Mouse (Mus musculus): ENCODE results near the gene Nalcn. TPM values are rescaled to one million over a fixed set of nuclear protein-coding genes. Genes with fewer than 3 reads are reported as not detected.

The Nalcn gene
- polyA plus RNA-seq, 1 experiment from 2014 or later = 0.04 TPM

DNA sequence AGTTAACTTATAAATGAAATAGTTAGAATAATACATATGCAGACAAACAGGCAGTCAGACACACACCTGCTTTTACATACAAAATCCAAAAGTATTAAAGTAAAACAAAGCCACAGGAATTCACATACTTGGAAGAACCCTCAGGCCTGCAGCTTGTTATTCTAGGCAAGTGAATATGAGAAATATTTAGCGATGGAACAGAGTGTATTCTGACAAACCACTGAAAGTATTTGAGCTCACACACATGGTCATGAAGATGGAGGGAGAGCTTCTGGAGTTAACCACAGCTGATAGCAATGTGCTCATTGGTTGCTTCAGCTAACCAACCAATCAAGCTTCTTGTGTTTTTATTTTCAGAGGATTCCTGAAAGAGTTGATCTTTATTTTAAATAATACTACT is 93.9 kb downstream of the Nalcn start:
- Histone ChIP-seq H3K9me3 (replicated peaks; ENCODE audit: control insufficient read depth, low read length) (no peaks in the 10 kb centered on the region), H3K9ac (ENCODE audit: low read depth, low read length) (no peak overlapping the region), H3K4me2 (ENCODE audit: low read depth, low read length) (no peak overlapping the region), H3K27ac (ENCODE audit: low read length) (no peak overlapping the region), H3K27me3 (ENCODE audit: control insufficient read depth, insufficient read depth, low read depth, low read length) (no peaks in the 10 kb centered on the region), H3K4me1 (ENCODE audit: control insufficient read depth, low read depth, low read length) (no peaks in the 10 kb centered on the region), H3K4me3 (ENCODE audit: low read depth, low read length) (no peak overlapping the region), H3K36me3 (ENCODE audit: control insufficient read depth, insufficient read depth) (no peaks in the 10 kb centered on the region)
- no peak for ATAC-seq (ENCODE audit: low read depth)
- WGBS (ENCODE audit: insufficient replicate concordance) = 39% methylated on average over 1 of the region's 1 CpGs

GRCm38 (mm10) chr14:123531271-123531670 is 95.7 kb downstream of the Nalcn start:
- no peak overlapping the region for H3K4me2 ChIP-seq (ENCODE audit: low read depth, low read length)
- H3K9me3 ChIP-seq (replicated peaks; ENCODE audit: control insufficient read depth, low read length) = no peaks in the 10 kb centered on the region
- no peak for ATAC-seq (ENCODE audit: low read depth)
- no peak overlapping the region for H3K27ac ChIP-seq (ENCODE audit: low read length)
- 10% methylated on average over 1 of the region's 1 CpGs for WGBS (ENCODE audit: insufficient replicate concordance)
- H3K4me3 ChIP-seq (ENCODE audit: low read depth, low read length) = no peak overlapping the region
- no peaks in the 10 kb centered on the region for H3K36me3 ChIP-seq (ENCODE audit: control insufficient read depth, insufficient read depth)
- no peaks in the 10 kb centered on the region for H3K27me3 ChIP-seq (ENCODE audit: control insufficient read depth, insufficient read depth, low read depth, low read length)
- no peaks in the 10 kb centered on the region for H3K4me1 ChIP-seq (ENCODE audit: control insufficient read depth, low read depth, low read length)
- H3K9ac ChIP-seq (ENCODE audit: low read depth, low read length) = no peak overlapping the region

- Histone ChIP-seq H3K4me2 (ENCODE audit: low read depth, low read length) (no peak overlapping the region), H3K9me3 (replicated peaks; ENCODE audit: control insufficient read depth, low read length) (no peaks in the 10 kb centered on the region), H3K27ac (ENCODE audit: low read length) (no peak overlapping the region), H3K4me3 (ENCODE audit: low read depth, low read length) (no peak overlapping the region), H3K27me3 (ENCODE audit: control insufficient read depth, insufficient read depth, low read depth, low read length) (no peaks in the 10 kb centered on the region), H3K9ac (ENCODE audit: low read depth, low read length) (no peak overlapping the region), H3K4me1 (ENCODE audit: control insufficient read depth, low read depth, low read length) (no peaks in the 10 kb centered on the region), H3K36me3 (ENCODE audit: control insufficient read depth, insufficient read depth) (no peaks in the 10 kb centered on the region)
- no peak for ATAC-seq (ENCODE audit: low read depth)
Measured at GRCm38 (mm10) chr14:123529143-123529542, 97.8 kb downstream of the Nalcn start.

DNA sequence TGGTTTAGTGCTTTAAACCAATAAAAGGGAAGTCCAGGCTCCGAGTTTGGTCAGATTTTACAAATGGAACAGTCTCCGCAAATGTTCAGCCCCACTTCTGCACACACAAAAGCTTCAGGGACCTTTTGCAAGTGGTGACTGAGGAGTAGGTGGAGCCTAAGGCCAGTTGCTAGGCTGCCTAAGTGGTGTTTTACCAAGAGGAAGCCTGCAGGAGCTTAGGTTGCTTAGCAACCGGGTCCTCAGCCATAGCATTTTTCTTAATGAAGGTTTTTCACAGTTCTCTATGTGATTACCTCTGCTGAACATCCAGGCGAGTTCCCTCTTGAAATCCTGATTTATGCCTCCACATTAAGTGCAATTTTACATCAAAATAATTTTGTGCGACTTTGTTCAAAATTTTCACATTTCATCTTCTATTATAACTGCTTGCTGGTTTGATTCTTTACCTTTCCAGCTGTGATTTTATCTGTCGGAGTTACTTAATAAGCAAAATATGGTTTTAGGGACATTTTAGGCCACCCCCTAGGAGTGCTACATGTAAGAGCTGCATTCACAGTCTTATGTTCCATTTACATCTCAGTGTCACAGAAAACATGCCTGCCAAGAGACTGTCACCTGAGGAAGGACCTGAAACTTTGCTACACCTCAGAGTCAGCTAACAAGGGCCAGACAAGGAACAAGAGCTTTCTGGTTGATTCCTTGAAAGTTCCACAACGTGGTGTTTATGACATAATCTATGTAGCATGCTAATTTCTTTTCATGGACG is 113.4 kb downstream of the Nalcn start:
- H3K4me1 ChIP-seq (ENCODE audit: control insufficient read depth, low read depth, low read length) = no peaks in the 10 kb centered on the region
- no peaks in the 10 kb centered on the region for H3K9me3 ChIP-seq (replicated peaks; ENCODE audit: control insufficient read depth, low read length)
- 28% methylated on average over 8 of the region's 8 CpGs for WGBS (ENCODE audit: insufficient replicate concordance)
- H3K27me3 ChIP-seq (ENCODE audit: control insufficient read depth, insufficient read depth, low read depth, low read length) = no peaks in the 10 kb centered on the region
- no peaks in the 10 kb centered on the region for H3K36me3 ChIP-seq (ENCODE audit: control insufficient read depth, insufficient read depth)
- no peak overlapping the region for H3K4me2 ChIP-seq (ENCODE audit: low read depth, low read length)
- no peak for ATAC-seq (ENCODE audit: low read depth)
- H3K4me3 ChIP-seq (ENCODE audit: low read depth, low read length) = no peak overlapping the region
- H3K27ac ChIP-seq (ENCODE audit: low read length) = no peak overlapping the region
- H3K9ac ChIP-seq (ENCODE audit: low read depth, low read length) = no peak overlapping the region

- whole genome bisulfite sequencing (ENCODE audit: insufficient replicate concordance) = 38% methylated on average over 2 of the region's 2 CpGs
- no peak for ATAC-seq (ENCODE audit: low read depth)
- no peak overlapping the region for H3K4me2 ChIP-seq (ENCODE audit: low read depth, low read length)
Measured at GRCm38 (mm10) chr14:123512923-123513322, 114.0 kb downstream of the Nalcn start.

DNA sequence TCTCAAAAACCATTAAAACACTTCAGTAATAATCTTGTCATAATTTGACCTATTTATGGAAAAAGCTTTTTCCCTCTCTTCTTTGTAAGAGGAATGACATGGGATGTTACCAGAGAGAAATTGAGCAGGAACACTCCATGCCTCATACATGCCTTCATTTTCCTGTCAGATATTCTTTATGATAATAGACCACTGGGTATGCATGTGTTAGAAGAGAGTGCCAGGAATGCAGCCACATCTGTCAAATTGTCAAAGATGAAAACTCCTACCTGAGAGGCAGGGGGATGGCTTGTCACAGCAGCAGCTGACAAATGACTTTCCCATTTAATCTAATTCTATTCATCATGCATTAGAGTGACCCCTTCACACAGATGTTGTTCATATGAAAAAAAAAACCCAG is 131.4 kb downstream of the Nalcn start:
- no peak overlapping the region for H3K4me2 ChIP-seq (ENCODE audit: low read depth, low read length)
- H3K27me3 ChIP-seq (ENCODE audit: control insufficient read depth, insufficient read depth, low read depth, low read length) = no peaks in the 10 kb centered on the region
- H3K27ac ChIP-seq (ENCODE audit: low read length) = no peak overlapping the region
- no peaks in the 10 kb centered on the region for H3K36me3 ChIP-seq (ENCODE audit: control insufficient read depth, insufficient read depth)
- no peaks in the 10 kb centered on the region for H3K4me1 ChIP-seq (ENCODE audit: control insufficient read depth, low read depth, low read length)
- H3K4me3 ChIP-seq (ENCODE audit: low read depth, low read length) = no peak overlapping the region
- no peaks in the 10 kb centered on the region for H3K9me3 ChIP-seq (replicated peaks; ENCODE audit: control insufficient read depth, low read length)
- ATAC-seq (ENCODE audit: low read depth) = no peak
- no peak overlapping the region for H3K9ac ChIP-seq (ENCODE audit: low read depth, low read length)

More at GRCm38 (mm10) chr14:123512923-123513322, 114.0 kb downstream of the Nalcn start:
- H3K4me1 ChIP-seq (ENCODE audit: control insufficient read depth, low read depth, low read length) = no peaks in the 10 kb centered on the region
- H3K9me3 ChIP-seq (replicated peaks; ENCODE audit: control insufficient read depth, low read length) = no peaks in the 10 kb centered on the region
- no peak overlapping the region for H3K4me3 ChIP-seq (ENCODE audit: low read depth, low read length)
- no peaks in the 10 kb centered on the region for H3K36me3 ChIP-seq (ENCODE audit: control insufficient read depth, insufficient read depth)
- H3K9ac ChIP-seq (ENCODE audit: low read depth, low read length) = no peak overlapping the region
- no peak overlapping the region for H3K27ac ChIP-seq (ENCODE audit: low read length)
- no peaks in the 10 kb centered on the region for H3K27me3 ChIP-seq (ENCODE audit: control insufficient read depth, insufficient read depth, low read depth, low read length)

DNA sequence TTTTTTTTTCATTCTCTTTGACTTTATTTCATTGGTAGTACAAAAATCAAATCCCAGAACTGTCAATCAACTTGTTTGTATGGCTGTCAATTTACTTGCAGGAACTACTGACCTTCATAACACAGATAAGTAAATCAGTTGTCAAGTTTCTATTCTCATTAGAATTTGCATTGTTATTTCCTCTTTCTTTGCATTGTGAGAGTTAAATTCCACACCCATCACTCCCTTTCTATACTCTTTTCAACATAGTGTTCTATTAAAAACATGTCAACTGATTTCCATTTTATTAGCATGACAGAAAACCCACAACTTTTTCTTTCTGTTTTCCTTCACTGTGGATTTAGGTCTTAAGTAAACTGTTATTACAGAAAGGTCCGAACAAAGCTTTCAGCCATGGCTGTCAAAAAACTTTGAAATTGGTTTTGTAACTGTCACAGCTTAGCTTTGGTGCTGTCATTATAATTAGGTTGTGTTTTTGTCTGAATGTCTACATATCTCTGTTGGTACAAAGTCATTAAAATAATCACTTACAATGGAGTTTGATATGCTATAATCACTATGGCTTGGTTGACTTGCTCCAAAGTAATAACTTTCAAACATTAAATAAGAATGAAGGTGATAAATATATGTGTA is 138.3 kb downstream of the Nalcn start:
- Histone ChIP-seq H3K27ac (ENCODE audit: low read length) (no peak overlapping the region), H3K9ac (ENCODE audit: low read depth, low read length) (no peak overlapping the region), H3K36me3 (ENCODE audit: control insufficient read depth, insufficient read depth) (no peaks in the 10 kb centered on the region), H3K4me1 (ENCODE audit: control insufficient read depth, low read depth, low read length) (no peaks in the 10 kb centered on the region), H3K9me3 (replicated peaks; ENCODE audit: control insufficient read depth, low read length) (no peaks in the 10 kb centered on the region), H3K4me3 (ENCODE audit: low read depth, low read length) (no peak overlapping the region), H3K27me3 (ENCODE audit: control insufficient read depth, insufficient read depth, low read depth, low read length) (no peaks in the 10 kb centered on the region), H3K4me2 (ENCODE audit: low read depth, low read length) (no peak overlapping the region)
- WGBS (ENCODE audit: insufficient replicate concordance) = 44% methylated on average over 1 of the region's 1 CpGs
- no peak for ATAC-seq (ENCODE audit: low read depth)

DNA sequence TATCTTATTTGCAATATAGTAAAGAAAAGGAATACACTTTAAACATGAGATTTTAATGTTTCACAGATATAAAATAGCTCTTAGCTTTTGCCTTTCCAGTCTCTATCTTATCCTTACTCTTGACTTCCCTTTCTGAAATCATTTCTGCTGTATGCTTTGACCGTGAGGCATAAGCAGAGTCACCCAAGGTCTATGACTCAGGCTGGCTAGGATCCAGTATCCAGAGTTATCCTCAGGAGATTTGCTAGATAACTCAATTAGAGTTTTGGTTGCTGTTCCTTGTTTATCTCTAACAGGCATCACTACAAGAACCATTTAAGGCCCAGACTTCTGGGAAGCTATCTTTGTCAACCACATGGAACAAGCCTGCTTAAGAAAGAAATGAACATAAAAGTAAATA is 164.9 kb downstream of the Nalcn start:
- ATAC-seq (ENCODE audit: low read depth) = no peak
- H3K4me1 ChIP-seq (ENCODE audit: control insufficient read depth, low read depth, low read length) = no peaks in the 10 kb centered on the region
- WGBS (ENCODE audit: insufficient replicate concordance) = 61% methylated on average over 1 of the region's 1 CpGs
- no peaks in the 10 kb centered on the region for H3K9me3 ChIP-seq (replicated peaks; ENCODE audit: control insufficient read depth, low read length)
- no peak overlapping the region for H3K4me3 ChIP-seq (ENCODE audit: low read depth, low read length)
- no peaks in the 10 kb centered on the region for H3K27me3 ChIP-seq (ENCODE audit: control insufficient read depth, insufficient read depth, low read depth, low read length)
- no peaks in the 10 kb centered on the region for H3K36me3 ChIP-seq (ENCODE audit: control insufficient read depth, insufficient read depth)
- H3K27ac ChIP-seq (ENCODE audit: low read length) = no peak overlapping the region
- no peak overlapping the region for H3K9ac ChIP-seq (ENCODE audit: low read depth, low read length)
- no peak overlapping the region for H3K4me2 ChIP-seq (ENCODE audit: low read depth, low read length)

DNA sequence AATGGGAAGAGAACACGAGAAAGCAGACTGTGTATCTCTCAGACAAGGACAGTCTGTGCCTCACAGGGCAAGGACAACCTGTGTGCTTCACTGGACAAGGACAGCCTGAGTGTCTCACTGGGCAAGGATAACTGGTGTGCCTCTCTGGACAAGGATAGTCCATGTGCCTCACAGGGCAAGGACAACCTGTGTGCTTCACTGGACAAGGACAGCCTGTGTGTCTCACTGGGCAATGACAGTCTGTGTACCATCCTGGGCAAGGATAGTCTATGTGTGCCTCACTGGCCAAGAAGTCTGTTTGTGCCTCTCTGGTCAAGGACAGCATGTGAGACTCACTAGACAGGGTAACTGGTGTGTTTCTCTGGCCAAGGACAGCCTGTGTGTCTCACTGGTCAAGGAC is 180.9 kb downstream of the Nalcn start:
- H3K9me3 ChIP-seq (replicated peaks; ENCODE audit: control insufficient read depth, low read length) = no peaks in the 10 kb centered on the region
- H3K4me1 ChIP-seq (ENCODE audit: control insufficient read depth, low read depth, low read length) = no peaks in the 10 kb centered on the region
- no peak overlapping the region for H3K4me2 ChIP-seq (ENCODE audit: low read depth, low read length)
- no peak overlapping the region for H3K9ac ChIP-seq (ENCODE audit: low read depth, low read length)
- H3K4me3 ChIP-seq (ENCODE audit: low read depth, low read length) = no peak overlapping the region
- no peak for ATAC-seq (ENCODE audit: low read depth)
- H3K27me3 ChIP-seq (ENCODE audit: control insufficient read depth, insufficient read depth, low read depth, low read length) = no peaks in the 10 kb centered on the region
- WGBS (ENCODE audit: insufficient replicate concordance) = 47% methylated on average over 1 of the region's 1 CpGs
- H3K36me3 ChIP-seq (ENCODE audit: control insufficient read depth, insufficient read depth) = no peaks in the 10 kb centered on the region
- no peak overlapping the region for H3K27ac ChIP-seq (ENCODE audit: low read length)

All from liver, embryonic 16.5 days (tissue).